Mouse (Mus musculus): ENCODE measurements around the gene Txlna.

DNA sequence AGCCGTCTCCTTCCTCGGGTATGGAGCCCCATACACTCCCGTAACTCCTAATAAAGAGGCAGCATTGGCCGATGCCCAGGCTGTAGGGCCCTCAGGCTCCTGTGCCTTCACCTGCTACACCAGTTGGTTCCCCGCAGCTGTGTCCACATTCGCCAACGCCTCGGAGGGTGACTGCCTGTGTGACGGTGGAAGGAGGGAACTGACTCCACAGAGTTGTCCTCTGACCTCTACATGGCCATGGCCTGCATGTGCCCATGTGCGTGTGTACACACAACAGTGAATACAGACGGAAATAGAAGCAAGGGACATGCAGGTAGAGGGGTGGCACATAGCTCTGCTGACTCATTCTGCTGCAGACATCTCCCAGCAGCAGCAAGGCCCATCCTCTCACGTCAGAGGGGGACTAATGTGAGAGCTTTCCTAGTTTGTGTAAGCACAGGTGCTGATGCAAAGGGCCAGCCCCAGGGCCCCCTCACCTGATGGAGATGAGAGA is 31.7 kb downstream of the Txlna start:
- TF ChIP-seq CTCF (IDR thresholded peaks at IDR 0.05; ENCODE audit: low read depth) = no peak
- no peak for TF ChIP-seq EP300 (IDR thresholded peaks at IDR 0.05; ENCODE audit: low read depth)
